Mouse (Mus musculus) lung, postnatal 0 days (tissue): ENCODE measurements at regions not wholly inside any gene's neighbourhood (a gene's known extent, or its start where the extent isn't known, plus 50 kb on each side); places are given as distances from the start of the nearest gene placed in this dataset.

Source experiments
- ATAC-seq: fragments of 200-750 bp; cut with Nextera tagmentation; 2 replicates; pipeline ENCODE4 v1.8.0; 2017; ENCODE audit warnings: moderate library complexity
- DNase-seq: peaks from one replicate; pipeline ENCODE4 v3.0.0-alpha.2; 2016; ENCODE audit warnings: low spot score
- H3K27ac ChIP-seq: fragments of 300-500 bp; sonication (generic); 2 replicates; pipeline ENCODE4 v1.5.1; 2014; ENCODE audit warnings: antibody characterized with exemption, mild to moderate bottlenecking, low read length, mixed read lengths
- H3K27me3 ChIP-seq: fragments of 300-500 bp; sonication (generic); replicated peaks from 2 replicates; pipeline ENCODE4 v1.6.1; 2014; ENCODE audit warnings: low read length, mixed read lengths; ENCODE audit not compliant: insufficient read depth
- H3K36me3 ChIP-seq: fragments of 300-500 bp; sonication (generic); 2 replicates; pipeline ENCODE4 v1.6.1; 2014; ENCODE audit warnings: low read length, mixed read lengths; ENCODE audit not compliant: insufficient read depth
- H3K4me1 ChIP-seq: fragments of 300-500 bp; sonication (generic); 2 replicates; pipeline ENCODE4 v1.6.1; 2014; ENCODE audit warnings: antibody characterized with exemption, low read depth, low read length, mixed read lengths; ENCODE audit not compliant: insufficient read depth
- H3K4me2 ChIP-seq: fragments of 300-500 bp; sonication (generic); replicated peaks from 2 replicates; pipeline ENCODE4 v1.6.1; 2014; ENCODE audit warnings: low read depth, mild to moderate bottlenecking, low read length, moderate library complexity, mixed read lengths
- H3K4me3 ChIP-seq: fragments of 300-500 bp; sonication (generic); 2 replicates; pipeline ENCODE4 v1.5.1; 2014; ENCODE audit warnings: low read depth, low read length
- H3K9ac ChIP-seq: fragments of 300-500 bp; sonication (generic); replicated peaks from 2 replicates; pipeline ENCODE4 v1.6.1; 2014; ENCODE audit warnings: low read depth, mild to moderate bottlenecking
- H3K9me3 ChIP-seq: fragments of 300-500 bp; sonication (generic); 2 replicates; pipeline ENCODE4 v1.6.1; 2016; ENCODE audit warnings: low read length, mixed read lengths
- CTCF ChIP-seq: IDR thresholded peaks from 2 replicates; pipeline ENCODE4 v1.5.1; 2016; ENCODE audit warnings: antibody characterized with exemption, mild to moderate bottlenecking
- EP300 ChIP-seq: IDR thresholded peaks from 2 replicates; pipeline ENCODE4 v1.6.1; 2016; ENCODE audit warnings: antibody characterized with exemption, mild to moderate bottlenecking, control low read depth
- WGBS: fragments of 180-500 bp; shearing (Covaris S2); extraction: QIAGEN DNeasy Blood & Tissue Kit; methylation state at CpG from one replicate; pipeline ENCODE4 v1.1.7; 2014; 5-methylcytosine and 5-hydroxymethylcytosine counted together

DNA sequence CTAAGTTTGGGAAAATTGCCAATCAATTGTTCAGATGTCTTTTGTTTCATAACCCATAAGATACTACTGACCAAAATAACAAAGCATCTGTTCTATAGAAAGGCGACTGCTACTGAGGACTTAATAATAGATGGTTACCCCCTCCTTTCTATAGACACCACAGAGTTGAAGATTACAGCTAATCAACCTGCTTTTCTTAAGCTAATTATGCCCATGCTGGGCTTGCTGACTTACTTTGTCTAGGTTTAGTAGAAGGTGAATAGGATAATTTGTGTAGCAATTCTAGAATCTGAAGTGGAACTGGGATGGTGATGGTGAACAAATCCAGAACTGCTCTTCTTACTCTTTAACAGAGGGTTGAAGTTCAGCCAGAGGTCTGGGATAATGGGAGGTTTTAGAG is 53.8 kb upstream of the Tbx18 start:
- 52% methylated on average over 1 of the region's 1 CpGs for WGBS
- no peaks in the 10 kb centered on the region for H3K4me1 ChIP-seq

GRCm38 (mm10) chr9:87811746-87812145 is 80.7 kb upstream of the Tbx18 start:
- no peak for DNase-seq

More for the DNA sequence above, 53.8 kb upstream of the Tbx18 start:
- H3K27me3 ChIP-seq = no peaks in the 10 kb centered on the region
- H3K9ac ChIP-seq = no peak overlapping the region
- DNase-seq = no peak
- H3K4me2 ChIP-seq = no peak overlapping the region
- no peak for TF ChIP-seq CTCF
- TF ChIP-seq EP300 = no peak
- no peak overlapping the region for H3K27ac ChIP-seq
- no peak for ATAC-seq
- H3K4me3 ChIP-seq = no peak overlapping the region
- H3K36me3 ChIP-seq = no peaks in the 10 kb centered on the region
- H3K9me3 ChIP-seq = no peaks in the 10 kb centered on the region

DNA sequence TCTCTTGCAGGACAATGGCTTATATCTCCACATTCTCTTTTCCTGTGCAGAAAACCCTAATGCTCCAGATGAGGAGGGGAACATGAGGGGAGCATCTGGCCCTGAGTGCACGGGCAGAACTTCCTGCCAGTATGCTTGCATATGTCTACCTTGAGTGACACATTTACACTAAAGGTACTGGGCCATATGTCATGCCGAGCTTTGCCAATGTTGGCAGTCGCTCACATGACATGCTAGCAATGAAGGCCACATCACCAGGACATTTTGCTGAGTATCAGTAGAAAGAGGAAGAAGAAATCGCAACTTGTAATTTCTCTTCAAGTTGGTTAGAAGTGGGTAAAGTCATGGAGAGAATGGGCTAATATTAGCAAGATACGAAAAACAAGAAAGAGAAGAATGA is 91.2 kb upstream of the Tbx18 start:
- Histone ChIP-seq H3K4me1 (no peaks in the 10 kb centered on the region), H3K27ac (no peak overlapping the region), H3K9me3 (no peaks in the 10 kb centered on the region), H3K36me3 (no peaks in the 10 kb centered on the region), H3K4me3 (no peak overlapping the region), H3K9ac (no peak overlapping the region), H3K4me2 (no peak overlapping the region), H3K27me3 (no peaks in the 10 kb centered on the region)
- 74% methylated on average over 5 of the region's 5 CpGs for WGBS
- no peak for DNase-seq
- no peak for ATAC-seq
- TF ChIP-seq CTCF = no peak
- no peak for TF ChIP-seq EP300

More at GRCm38 (mm10) chr9:87811746-87812145, 80.7 kb upstream of the Tbx18 start:
- Histone ChIP-seq H3K36me3 (no peaks in the 10 kb centered on the region), H3K4me3 (no peak overlapping the region), H3K4me2 (no peak overlapping the region), H3K9me3 (no peaks in the 10 kb centered on the region), H3K4me1 (no peaks in the 10 kb centered on the region), H3K27me3 (no peaks in the 10 kb centered on the region), H3K27ac (no peak overlapping the region), H3K9ac (no peak overlapping the region)
- TF ChIP-seq EP300 (no peak), CTCF (no peak)
- no peak for ATAC-seq
- WGBS = 55% methylated on average over 2 of the region's 2 CpGs

DNA sequence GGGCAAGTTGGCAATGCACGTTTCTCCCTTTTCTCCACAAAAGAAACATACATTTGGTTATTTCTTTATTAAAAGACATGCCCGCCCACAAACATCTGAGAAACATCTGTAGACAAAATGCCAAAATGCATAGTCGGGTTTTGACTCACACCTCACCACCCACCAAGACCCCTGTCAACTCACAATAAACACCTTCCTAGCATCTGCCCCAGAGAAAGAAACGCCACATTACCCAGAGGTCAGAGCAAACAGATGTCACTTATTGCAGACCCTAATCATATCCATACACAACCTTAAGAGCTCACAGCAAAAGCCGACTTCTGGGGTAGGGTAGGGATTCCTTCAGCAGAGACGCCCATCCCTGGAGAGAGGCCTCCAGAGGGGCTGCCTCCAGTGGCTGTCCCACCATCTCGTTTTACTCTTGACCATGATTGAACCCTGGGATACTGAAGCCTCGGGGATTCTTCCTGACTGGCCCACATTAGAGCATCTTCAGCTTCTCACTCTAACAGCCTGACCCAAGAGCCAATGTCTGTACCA is 93.7 kb upstream of the Tbx18 start:
- no peaks in the 10 kb centered on the region for H3K27me3 ChIP-seq
- TF ChIP-seq EP300 (no peak), CTCF (no peak)
- no peaks in the 10 kb centered on the region for H3K4me1 ChIP-seq
- WGBS = 51% methylated on average over 8 of the region's 8 CpGs
- H3K9me3 ChIP-seq = no peaks in the 10 kb centered on the region
- no peak overlapping the region for H3K27ac ChIP-seq
- no peak for ATAC-seq
- no peak for DNase-seq
- H3K4me3 ChIP-seq = no peak overlapping the region
- no peak overlapping the region for H3K9ac ChIP-seq
- H3K4me2 ChIP-seq = no peak overlapping the region
- H3K36me3 ChIP-seq = no peaks in the 10 kb centered on the region

GRCm38 (mm10) chr9:87843898-87844297 is 112.8 kb upstream of the Tbx18 start:
- H3K4me1 ChIP-seq = no peaks in the 10 kb centered on the region
- DNase-seq (peak; percentile 56), ATAC-seq (peak; percentile 32; the same call in 1 of the 2 replicates)
- no peaks in the 10 kb centered on the region for H3K36me3 ChIP-seq
- H3K27ac ChIP-seq = no peak overlapping the region
- H3K9ac ChIP-seq = no peak overlapping the region
- no peaks in the 10 kb centered on the region for H3K9me3 ChIP-seq
- no peak for TF ChIP-seq CTCF
- TF ChIP-seq EP300 = no peak
- no peak overlapping the region for H3K4me3 ChIP-seq
- H3K27me3 ChIP-seq = no peaks in the 10 kb centered on the region
- 39% methylated on average over 6 of the region's 6 CpGs for WGBS
- H3K4me2 ChIP-seq = no peak overlapping the region

DNA sequence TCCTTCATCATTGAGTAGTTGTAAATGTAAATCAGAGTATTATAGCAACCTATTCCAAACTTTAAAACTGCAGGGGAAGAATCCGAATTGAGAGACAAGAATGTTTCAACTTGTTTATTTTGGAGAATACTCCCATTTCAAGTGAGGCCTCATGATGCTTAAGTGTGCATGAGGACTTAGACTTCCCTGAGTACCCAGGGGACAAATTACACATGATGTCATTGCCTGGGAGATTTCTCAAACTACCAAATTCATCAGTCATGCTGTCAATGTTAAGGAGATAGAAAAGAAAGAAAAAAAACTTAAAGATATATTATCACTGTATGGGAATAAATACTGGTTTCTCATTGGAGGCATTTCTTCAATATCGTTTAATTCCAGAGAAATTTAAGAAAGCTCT is 113.4 kb upstream of the Tbx18 start:
- H3K4me1 ChIP-seq = no peaks in the 10 kb centered on the region
- no peaks in the 10 kb centered on the region for H3K9me3 ChIP-seq
- DNase-seq = no peak
- H3K4me3 ChIP-seq = no peak overlapping the region
- no peak overlapping the region for H3K4me2 ChIP-seq
- TF ChIP-seq EP300 (no peak), CTCF (no peak)
- no peaks in the 10 kb centered on the region for H3K27me3 ChIP-seq
- 59% methylated on average over 2 of the region's 2 CpGs for WGBS
- H3K27ac ChIP-seq = no peak overlapping the region
- H3K36me3 ChIP-seq = no peaks in the 10 kb centered on the region
- no peak overlapping the region for H3K9ac ChIP-seq
- ATAC-seq = no peak

DNA sequence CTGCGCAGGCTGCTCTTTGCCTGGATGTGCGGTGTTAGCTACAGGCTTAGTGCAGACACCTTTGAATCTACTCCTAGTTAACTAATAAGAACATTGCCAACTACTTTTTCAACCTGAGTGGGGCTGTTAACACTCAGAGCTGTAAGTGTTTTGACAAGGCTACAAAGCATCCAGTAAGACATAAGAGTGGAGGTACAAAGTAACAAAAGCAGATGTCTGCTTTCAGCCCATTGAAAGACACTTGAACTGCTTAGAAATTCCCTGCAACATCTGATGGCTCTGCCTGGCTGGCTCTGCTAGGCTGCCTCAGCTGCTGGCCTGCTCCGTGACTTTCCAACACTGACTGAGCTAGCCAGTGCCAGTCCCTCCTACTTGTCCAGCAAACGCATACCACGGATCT is 117.8 kb upstream of the Tbx18 start:
- H3K9ac ChIP-seq = no peak overlapping the region
- TF ChIP-seq CTCF = no peak
- TF ChIP-seq EP300 = no peak
- DNase-seq (no peak), ATAC-seq (no peak)
- no peaks in the 10 kb centered on the region for H3K9me3 ChIP-seq
- H3K36me3 ChIP-seq = no peaks in the 10 kb centered on the region
- WGBS = 63% methylated on average over 5 of the region's 5 CpGs
- no peaks in the 10 kb centered on the region for H3K27me3 ChIP-seq
- H3K27ac ChIP-seq = no peak overlapping the region
- H3K4me1 ChIP-seq = no peaks in the 10 kb centered on the region
- no peak overlapping the region for H3K4me2 ChIP-seq
- H3K4me3 ChIP-seq = no peak overlapping the region
